Mouse (Mus musculus) gastrocnemius, postnatal 14 days (tissue): ENCODE results near the gene Chd5. TPM values are rescaled to one million over a fixed set of nuclear protein-coding genes. Genes with fewer than 3 reads are reported as not detected.

ENCODE experiments used
- DNase-seq: peaks from one replicate; pipeline ENCODE4 v3.0.0; 2021; ENCODE audit warnings: mixed read lengths
- intact Hi-C: fragments of 180-260 bp; cut with DNase I; formaldehyde crosslinking; loops from one replicate; pipeline ENCODE4 v1.15.1; 2025; ENCODE audit warnings: low total_unique reads
- total RNA-seq, 2 experiments: library from RNA; stranded (reverse); gene quantifications; 2 replicates each; pipeline ENCODE4 v1.2.3; 2021

Gene Chd5
- total RNA-seq, 2 experiments from 2014 or later: 0.11 to 0.45 TPM

DNA sequence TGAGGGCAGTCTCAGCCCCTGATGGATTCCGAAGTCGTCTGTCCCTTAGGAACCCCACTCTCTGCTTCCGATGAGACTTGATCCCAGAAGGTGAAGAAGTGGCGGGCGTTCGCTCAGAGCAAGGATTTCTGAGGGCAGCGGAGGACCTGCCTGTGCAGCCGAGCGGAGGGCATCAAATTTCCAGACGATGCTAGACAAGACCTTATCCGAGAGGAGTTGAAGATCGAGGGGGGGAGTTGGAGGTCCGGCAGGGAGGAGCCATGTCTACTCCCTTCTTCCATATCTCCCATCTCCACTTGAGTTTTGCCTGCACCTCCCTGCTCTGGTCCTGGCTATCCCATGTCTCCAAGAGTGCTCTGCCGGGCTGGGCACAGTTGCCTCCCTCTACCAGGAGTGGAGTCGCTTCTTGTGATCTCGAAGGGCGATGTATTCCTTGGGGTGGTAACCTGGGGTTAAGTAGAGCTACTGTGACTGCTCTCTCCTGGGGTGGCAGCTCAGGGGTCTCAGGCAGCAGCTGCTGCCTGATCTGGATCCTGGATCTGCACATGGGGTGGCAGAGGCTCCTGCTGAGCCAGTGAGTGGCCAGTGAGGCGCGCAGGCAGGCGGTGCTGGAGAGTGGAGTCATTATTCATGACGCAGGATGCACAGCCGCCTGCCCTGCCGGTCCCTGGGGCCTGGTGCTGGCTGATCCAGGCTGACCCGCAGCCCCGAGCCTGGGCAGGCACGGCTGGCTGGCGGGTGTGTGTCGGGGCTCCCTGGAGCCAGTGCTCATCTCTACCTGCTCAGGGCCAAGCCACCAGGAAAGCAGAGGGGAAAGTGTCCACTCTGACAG is 80.0 kb downstream of the Chd5 start:
- DNase-seq: no peak
- intact Hi-C loops: no loop called here

DNA sequence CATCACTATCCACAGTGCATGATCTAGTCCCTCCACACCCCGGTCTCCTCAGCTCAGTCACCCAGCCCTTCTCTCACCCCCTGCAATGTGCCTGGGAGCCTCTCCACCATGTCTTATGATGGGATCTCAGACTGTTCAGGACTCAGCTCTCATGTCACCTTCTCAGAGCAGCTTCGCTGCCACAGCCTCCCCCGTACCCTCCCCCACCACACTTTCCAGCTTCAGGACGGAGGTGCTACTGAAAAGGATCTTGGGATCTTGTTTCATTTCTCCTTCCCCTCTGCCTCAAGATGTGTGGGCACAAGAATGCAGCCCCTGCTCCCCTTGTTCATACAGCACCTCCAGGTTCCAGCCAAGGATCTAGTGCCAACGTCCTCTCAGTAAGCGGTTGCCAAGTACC is 85.1 kb downstream of the Chd5 start:
- intact Hi-C loops: no loop called here

DNA sequence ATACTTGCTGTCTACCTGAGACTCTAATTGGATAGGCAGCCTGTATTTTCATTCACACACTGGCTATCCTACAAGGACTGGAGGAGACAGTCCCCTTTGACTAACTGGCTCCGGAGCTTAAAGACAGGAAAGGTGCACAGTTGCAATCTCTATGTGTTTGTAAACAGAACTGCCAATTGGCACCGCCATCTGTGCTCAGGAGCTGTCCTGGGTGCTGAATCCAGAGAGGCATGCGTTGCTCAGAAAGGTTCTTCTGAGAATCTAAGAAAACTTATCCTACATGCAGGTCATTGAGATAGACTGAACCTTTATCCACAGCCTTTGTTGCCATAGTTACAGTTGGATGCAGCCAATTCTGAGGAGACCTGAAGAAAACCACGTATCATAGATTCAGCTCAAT is 85.9 kb downstream of the Chd5 start:
- peak; percentile 45 for DNase-seq
- intact Hi-C loops: no loop called here

More for the DNA sequence above, 85.1 kb downstream of the Chd5 start:
- DNase-seq: no peak

DNA sequence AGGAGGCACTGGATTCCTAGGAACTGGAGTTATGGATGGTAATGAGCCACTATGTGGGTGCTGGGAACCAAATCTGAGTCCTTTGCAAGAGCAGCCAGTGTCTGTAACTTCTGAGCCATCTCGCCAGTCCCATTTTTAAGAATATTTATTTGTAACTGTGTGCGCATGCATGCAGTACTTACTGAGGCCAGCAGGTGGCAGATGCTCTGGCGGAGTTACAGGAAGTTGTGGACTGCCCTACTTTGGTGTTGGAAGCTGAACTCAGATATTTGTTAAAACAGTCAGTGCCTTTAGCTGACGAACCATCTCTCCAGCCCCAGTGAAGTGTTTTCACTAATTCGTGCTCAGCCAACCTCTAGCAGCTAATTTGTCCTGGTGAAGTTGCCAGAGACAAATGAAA is 86.5 kb downstream of the Chd5 start:
- no peak for DNase-seq
- intact Hi-C loops: no loop called here

DNA sequence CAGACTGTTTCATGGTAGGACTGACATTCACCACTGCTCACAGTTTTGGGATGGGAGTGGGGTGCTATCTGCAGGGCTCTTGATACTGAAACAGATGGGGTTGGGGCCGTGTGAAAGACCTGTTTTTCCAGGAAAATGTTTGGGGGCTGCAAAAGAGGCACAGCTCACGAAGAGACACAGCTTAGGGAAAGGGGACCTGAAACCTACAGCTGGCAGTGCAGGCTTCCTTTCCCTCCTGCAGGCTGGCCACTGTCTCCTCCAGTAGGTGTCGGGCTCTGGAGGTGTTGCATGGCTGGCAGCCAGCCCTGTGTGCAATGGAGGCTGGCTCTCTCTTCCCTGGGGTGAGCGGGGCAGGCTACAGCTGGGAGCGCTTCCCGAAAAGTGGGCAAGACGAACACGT is 89.8 kb downstream of the Chd5 start:
- intact Hi-C loops: no loop called here
- DNase-seq: no peak

DNA sequence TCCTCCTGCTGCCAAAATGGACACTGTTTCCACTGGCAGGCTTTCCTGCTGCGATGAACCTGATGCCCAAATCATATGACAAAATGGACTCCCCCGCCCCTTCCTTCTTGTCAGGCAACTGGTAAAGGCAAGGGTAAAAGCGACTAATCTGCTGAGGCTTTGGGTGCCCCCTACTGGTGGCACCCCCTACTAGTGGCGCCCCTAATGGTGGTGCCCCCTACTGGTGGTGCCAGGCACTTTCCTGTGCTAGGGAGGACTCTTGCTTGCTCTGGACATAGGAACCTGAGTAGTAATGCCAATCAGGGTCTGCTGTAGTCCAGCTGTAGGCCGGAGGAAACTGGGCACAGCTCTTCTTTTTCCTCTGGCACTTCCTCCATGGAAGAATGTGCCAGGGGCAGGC is 93.9 kb downstream of the Chd5 start:
- no peak for DNase-seq
- intact Hi-C loops: loop anchor here (10.0 kb wide), 1 partner anchor 268 kb away; no protein-coding TSS in a partner anchor

DNA sequence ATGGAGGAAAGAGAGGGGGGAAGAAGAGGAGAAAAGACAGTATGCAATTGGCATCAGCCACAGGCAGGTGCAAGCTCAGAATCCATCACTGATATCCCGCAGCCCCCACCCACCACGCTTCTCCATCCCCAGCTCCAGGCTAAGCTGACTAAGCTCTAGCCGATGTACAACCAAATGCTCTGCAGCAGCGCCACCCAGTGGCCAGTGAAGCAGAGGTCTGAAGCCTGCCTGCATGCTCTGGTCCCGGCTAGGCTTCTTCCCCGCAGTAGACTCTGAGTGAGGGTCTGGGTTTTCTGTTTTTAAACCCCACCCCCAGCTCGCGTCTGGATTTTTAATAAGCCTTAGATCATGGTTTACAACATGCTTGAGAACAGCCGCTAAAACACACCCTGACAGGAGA is 96.4 kb downstream of the Chd5 start:
- DNase-seq: peak; percentile 92
- intact Hi-C loops: loop anchor here (5.0 to 10.0 kb wide), 3 partner anchors 57 to 270 kb away; no protein-coding TSS in a partner anchor

DNA sequence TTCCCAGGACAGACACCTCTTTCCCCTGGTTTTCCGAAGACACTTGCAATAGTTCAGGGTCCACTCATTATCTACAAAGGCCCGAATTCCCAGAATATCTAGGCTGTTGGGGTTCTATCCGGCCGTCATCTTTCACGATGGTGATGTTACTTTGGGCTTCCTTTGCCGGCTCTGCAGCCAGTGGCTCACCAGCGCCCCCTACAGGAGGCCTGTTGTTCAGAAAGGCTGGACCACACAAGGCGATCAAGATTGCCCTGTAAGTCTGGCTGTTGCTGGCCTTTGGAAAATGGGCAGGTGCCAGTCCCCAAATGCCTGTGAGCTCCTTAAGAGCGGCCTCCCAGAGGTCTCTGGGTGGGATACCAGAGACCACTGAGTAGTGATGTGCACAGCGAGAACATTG is 96.8 kb downstream of the Chd5 start:
- peak; percentile 80 for DNase-seq
- intact Hi-C loops: loop anchor here (5.0 to 10.0 kb wide), 3 partner anchors 57 to 270 kb away; no protein-coding TSS in a partner anchor

Other genes with a start within 250 kb of the Chd5 start
- 1 to 10 TPM in 1 of 2 experiments, under 1 TPM in 1; 0.74 to 1.1 TPM for gene Tnfrsf25, start 222.7 kb upstream of the Chd5 start, total RNA-seq
- under 1 TPM; 0.58 to 0.90 TPM for gene Espn, start 186.3 kb upstream of the Chd5 start, total RNA-seq
- not detected for gene Hes2, start 179.8 kb upstream of the Chd5 start, total RNA-seq
- 10 to 100 TPM; 12.5 to 13.2 TPM for gene Acot7, start 160.5 kb upstream of the Chd5 start, total RNA-seq
- 10 to 100 TPM; 18.0 to 21.0 TPM for gene Gpr153, start 64.4 kb upstream of the Chd5 start, total RNA-seq
- not detected for gene Hes3, start 47.0 kb upstream of the Chd5 start, total RNA-seq
- 10 to 100 TPM; 16.0 to 19.0 TPM for gene Icmt, start 41.4 kb upstream of the Chd5 start, total RNA-seq
- gene Rnf207, start 19.7 kb upstream of the Chd5 start, total RNA-seq: not detected
- gene Rpl22, start 12.9 kb upstream of the Chd5 start, total RNA-seq: 100 to 1,000 TPM; 233 to 251 TPM
- gene Nphp4, start 138.1 kb downstream of the Chd5 start, total RNA-seq: 1 to 10 TPM; 1.2 to 1.3 TPM
- 1 to 10 TPM; 2.2 to 3.2 TPM for gene Kcnab2, start 139.2 kb downstream of the Chd5 start, total RNA-seq